Mouse (Mus musculus): ENCODE measurements around the gene Gm904. TPM values are rescaled to one million over a fixed set of nuclear protein-coding genes. Genes with fewer than 3 reads are reported as not detected.
"Not testable (repeated sequence)": the region's sequence is repeated elsewhere in the genome, so short reads cannot be mapped to it uniquely, and the experiment has no call there.

The Gm904 gene
- polyA plus RNA-seq (2012; ENCODE audit: insufficient read depth, low replicate concordance) = not detected in 2 replicates

- not testable (repeated sequence) for H3K9me3 ChIP-seq; H3K36me3 ChIP-seq (replicated peaks; ENCODE audit: low read length); H3K4me1 ChIP-seq; H3K4me3 ChIP-seq (replicated peaks); H3K27me3 ChIP-seq (replicated peaks)
These were observed at the start of gene Gm904 for GRCm38 (mm10) chr13:50642928-50643327. Gm904 (plus strand) TSS chr13:50643228.

GRCm38 (mm10) chr13:50648771-50649170 is 5.7 kb downstream of the Gm904 start:
- H3K4me3 ChIP-seq (replicated peaks); H3K9me3 ChIP-seq; H3K27me3 ChIP-seq (replicated peaks); H3K36me3 ChIP-seq (replicated peaks; ENCODE audit: low read length); H3K4me1 ChIP-seq: not testable (repeated sequence)

Other genes with a start within 250 kb of the Gm904 start
- gene Fbxw17, start 225.4 kb upstream of the Gm904 start, polyA plus RNA-seq (2012; ENCODE audit: insufficient read depth, low replicate concordance) = 5.8 TPM in 1 of 2 replicates, not detected in the other
- not detected in 2 replicates for gene Gm47429, start 199.3 kb upstream of the Gm904 start, polyA plus RNA-seq (2012; ENCODE audit: insufficient read depth, low replicate concordance)
- gene Nutm2, start 175.9 kb upstream of the Gm904 start, polyA plus RNA-seq (2012; ENCODE audit: insufficient read depth, low replicate concordance) = 0.19 TPM in 1 of 2 replicates, not detected in the other
- gene Gm8765, start 55.1 kb downstream of the Gm904 start, polyA plus RNA-seq (2012; ENCODE audit: insufficient read depth, low replicate concordance) = not detected in 2 replicates

Data from megakaryocyte, embryonic 14.5 days (primary cell).